Mouse (Mus musculus) myocyte (in vitro differentiated cells): ENCODE results near the gene Ajm1.

ENCODE experiments used
- CEBPB ChIP-seq: IDR thresholded peaks from 2 replicates; pipeline ENCODE4 v1.6.1; 2011; ENCODE audit warnings: mild to moderate bottlenecking, moderate library complexity; ENCODE audit not compliant: poor library complexity, insufficient read depth, severe bottlenecking
- E2F4 ChIP-seq: IDR thresholded peaks from one replicate; pipeline ENCODE4 v1.6.1; 2011; ENCODE audit warnings: mild to moderate bottlenecking, control low read depth, moderate library complexity; ENCODE audit not compliant: insufficient read depth
- MAX ChIP-seq: IDR thresholded peaks from one replicate; pipeline ENCODE4 v1.6.1; 2011; ENCODE audit warnings: low read depth, mild to moderate bottlenecking, control low read depth
- MYOG ChIP-seq, 3 experiments: IDR thresholded peaks; one replicate each; pipeline ENCODE4 v1.6.1; 2011; ENCODE audit warnings: control low read depth in 2 of 3, low read depth in 2 of 3, mild to moderate bottlenecking in 2 of 3; ENCODE audit not compliant: insufficient read length in 2 of 3, control insufficient read depth in 1 of 3, insufficient read depth in 1 of 3
- POLR2A ChIP-seq: IDR thresholded peaks from one replicate; pipeline ENCODE4 v1.6.1; 2011; ENCODE audit warnings: low read depth, mild to moderate bottlenecking, control low read depth, moderate library complexity; ENCODE audit not compliant: insufficient read length
- POLR2AphosphoS2 ChIP-seq: IDR thresholded peaks from one replicate; pipeline ENCODE4 v1.6.1; 2011; ENCODE audit warnings: low read depth, control low read depth; ENCODE audit not compliant: insufficient read length
- SRF ChIP-seq: IDR thresholded peaks from one replicate; pipeline ENCODE4 v1.6.1; 2011; ENCODE audit warnings: low read depth; ENCODE audit not compliant: control insufficient read depth, insufficient read length
- TCF12 ChIP-seq: IDR thresholded peaks from one replicate; pipeline ENCODE4 v1.6.1; 2011; ENCODE audit warnings: mild to moderate bottlenecking, control low read depth; ENCODE audit not compliant: poor library complexity, insufficient read depth, severe bottlenecking
- TCF3 ChIP-seq: IDR thresholded peaks from one replicate; pipeline ENCODE4 v1.6.1; 2011; ENCODE audit warnings: low read depth, control low read depth; ENCODE audit not compliant: insufficient read length
- USF1 ChIP-seq: IDR thresholded peaks from one replicate; pipeline ENCODE4 v1.6.1; 2011; ENCODE audit warnings: low read depth, mild to moderate bottlenecking, control low read depth, moderate library complexity

GRCm38 (mm10) chr2:25558774-25559173 is 22.8 kb downstream of the Ajm1 start:
- TF ChIP-seq POLR2A (no peak), SRF (no peak), E2F4 (no peak), TCF3 (no peak), CEBPB (no peak), MAX (no peak), MYOG (IDR thresholded peaks at IDR 0.05; ENCODE audit: control insufficient read depth in 1 of 3, insufficient read depth in 1 of 3, insufficient read length in 2 of 3, low read depth in 2 of 3) (no peak), TCF12 (no peak), USF1 (no peak), POLR2AphosphoS2 (no peak)
